Mouse (Mus musculus) ES-Bruce4 (cell line): ENCODE measurements around the gene 2610021A01Rik. TPM values are rescaled to one million over a fixed set of nuclear protein-coding genes. Genes with fewer than 3 reads are reported as not detected.
"Not testable (repeated sequence)": the region's sequence is repeated elsewhere in the genome, so short reads cannot be mapped to it uniquely, and the experiment has no call there.

Source experiments
- H3K27ac ChIP-seq: 2 replicates; pipeline ENCODE4 v1.5.1; 2012; ENCODE audit warnings: low read length, inconsistent platforms; ENCODE audit not compliant: insufficient read depth
- H3K27me3 ChIP-seq: 2 replicates; pipeline ENCODE4 v1.6.1; 2012; ENCODE audit warnings: mild to moderate bottlenecking, low read length, inconsistent platforms; ENCODE audit not compliant: control insufficient read depth, poor library complexity, insufficient read depth, severe bottlenecking
- H3K36me3 ChIP-seq: 2 replicates; pipeline ENCODE4 v1.6.1; 2012; ENCODE audit warnings: inconsistent platforms, mild to moderate bottlenecking, low read length, moderate library complexity; ENCODE audit not compliant: control insufficient read depth, poor library complexity, insufficient read depth, severe bottlenecking
- H3K4me1 ChIP-seq: one replicate; pipeline ENCODE4 v1.8.1; 2011; ENCODE audit warnings: low read length; ENCODE audit not compliant: control insufficient read depth, insufficient read depth
- H3K4me3 ChIP-seq: 2 replicates; pipeline ENCODE4 v1.5.1; 2011; ENCODE audit warnings: low read depth, mild to moderate bottlenecking, low read length
- H3K9ac ChIP-seq: 2 replicates; pipeline ENCODE4 v1.6.1; 2012; ENCODE audit warnings: low read depth, mild to moderate bottlenecking, inconsistent platforms; ENCODE audit not compliant: poor library complexity, severe bottlenecking
- H3K9me3 ChIP-seq: replicated peaks from 2 replicates; pipeline ENCODE4 v1.6.1; 2012; ENCODE audit warnings: mild to moderate bottlenecking, low read length, inconsistent platforms; ENCODE audit not compliant: control insufficient read depth, poor library complexity, insufficient read depth, severe bottlenecking
- CTCF ChIP-seq: IDR thresholded peaks from one replicate; pipeline ENCODE4 v1.8.1; 2011; ENCODE audit warnings: low read depth, low read length
- POLR2A ChIP-seq: IDR thresholded peaks from one replicate; pipeline ENCODE4 v1.8.1; 2011; ENCODE audit warnings: low read length; ENCODE audit not compliant: insufficient read depth
- polyA plus RNA-seq: library from polyadenylated mRNA; stranded (reverse); fragments of >200 nt; gene quantifications from 2 replicates; pipeline ENCODE4 v1.2.4, GENCODE M21; 2011; ENCODE audit warnings: low read depth; ENCODE audit not compliant: missing spikeins, insufficient read depth, insufficient read length

2610021A01Rik gene
- polyA plus RNA-seq, 1 experiment = 62.1 TPM

DNA sequence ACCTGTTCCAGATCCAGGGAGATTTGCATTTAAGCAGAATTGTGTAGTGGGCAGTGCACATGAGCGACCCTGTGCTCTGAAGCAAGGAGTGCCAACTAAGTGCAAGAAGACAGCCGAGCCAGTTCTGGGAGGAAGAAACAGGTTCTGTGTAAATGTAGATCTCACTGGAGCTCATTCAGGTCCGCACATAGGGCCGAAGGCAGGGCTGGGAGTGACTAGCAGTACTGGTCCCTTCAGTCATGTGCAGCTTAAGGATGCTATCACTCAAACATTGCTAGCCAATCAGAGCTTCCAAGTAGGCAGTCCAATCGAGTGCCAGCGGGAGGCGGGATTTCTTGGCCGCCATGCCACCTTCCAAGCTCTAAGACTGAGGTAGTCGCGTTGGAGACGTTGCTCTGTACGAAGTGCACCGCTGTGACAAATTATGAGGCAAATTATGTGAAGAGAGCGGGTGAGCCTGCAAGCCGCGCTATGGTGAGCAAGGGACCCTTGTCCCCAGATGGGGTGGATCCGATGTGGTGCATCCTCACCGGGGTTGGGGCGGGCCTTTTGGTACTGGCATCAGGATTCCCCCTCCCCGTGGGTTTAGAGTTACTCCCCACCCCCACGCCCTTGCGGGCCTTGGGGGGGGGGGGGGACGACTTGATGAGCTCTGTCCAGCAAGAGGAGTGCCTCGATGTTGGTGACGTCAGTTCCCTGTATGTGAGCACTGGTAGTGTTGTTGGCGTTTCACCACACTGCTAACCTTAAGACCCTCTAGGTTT lies 34.4 kb downstream of the 2610021A01Rik start:
- H3K4me1 ChIP-seq = no peaks in the 10 kb centered on the region
- H3K36me3 ChIP-seq = peaks cover 2% of the 10 kb centered on the region
- TF ChIP-seq POLR2A (peak; percentile 68), CTCF (no peak)
- H3K9ac ChIP-seq = peak overlapping the region; percentile 45
- no peaks in the 10 kb centered on the region for H3K9me3 ChIP-seq
- peak overlapping the region; percentile 97 for H3K4me3 ChIP-seq
- H3K27ac ChIP-seq = peak overlapping the region; percentile 85
- H3K27me3 ChIP-seq = no peaks in the 10 kb centered on the region

GRCm38 (mm10) chr7:41674326-41674725 lies 75.3 kb downstream of the 2610021A01Rik start:
- H3K36me3 ChIP-seq, H3K27me3 ChIP-seq, H3K27ac ChIP-seq, H3K4me1 ChIP-seq, H3K9ac ChIP-seq, H3K4me3 ChIP-seq: not testable (repeated sequence)
- H3K9me3 ChIP-seq = peaks cover 28% of the 10 kb centered on the region

Other genes starting within 250 kb of the 2610021A01Rik start
- gene AI987944, start 205.9 kb upstream of the 2610021A01Rik start, polyA plus RNA-seq = 13.9 TPM in 2 replicates
- 0.22 and 0.33 TPM in 2 replicates for gene Vmn2r57, start 150.5 kb upstream of the 2610021A01Rik start, polyA plus RNA-seq
- 0.19 TPM in 1 of 2 replicates, not detected in the other for gene Gm20449, start 99.8 kb upstream of the 2610021A01Rik start, polyA plus RNA-seq
- gene AW146154, start 99.3 kb upstream of the 2610021A01Rik start, polyA plus RNA-seq = 11.6 and 13.1 TPM in 2 replicates
- 22.2 and 34.6 TPM in 2 replicates for gene Gm6871, start 25.6 kb upstream of the 2610021A01Rik start, polyA plus RNA-seq
- 20.3 and 21.3 TPM in 2 replicates for gene Zfp788, start 34.0 kb downstream of the 2610021A01Rik start, polyA plus RNA-seq